10 mouse cellular contexts compared by ENCODE assay signal in genomic region chr1:73824406-73825184, GRCm38 (mm10).
A peak's percentile ranks its signal among the peaks of the same experiment; 100 is the strongest.
DNase-seq lines count a peak whose midpoint lies in the region; ATAC-seq lines count a peak whose summit lies in the region.
"Had no signal": no experiment of that assay in that cellular context is flagged by ENCODE, and none has a peak within 500 bp of the region (broad histone marks: within the 10 kb centered on the region; RNA-seq: fewer than 3 reads in every experiment).

No protein-coding gene starts in this region.

- no peaks in the 10 kb centered on the region for H3K9me3 ChIP-seq in forebrain, embryonic 14.5 days (replicated peaks; ENCODE audit: control insufficient read depth, low read length)
- H3K9me3 ChIP-seq in forebrain, embryonic 16.5 days (ENCODE audit: control insufficient read depth, low read length): no peaks in the 10 kb centered on the region
- no peaks in the 10 kb centered on the region for H3K9me3 ChIP-seq in lung, embryonic 15.5 days

- H3K36me3 ChIP-seq in forebrain, embryonic 14.5 days (ENCODE audit: control insufficient read depth, insufficient read depth, low read length): no peaks in the 10 kb centered on the region
- no peaks in the 10 kb centered on the region for H3K36me3 ChIP-seq in forebrain, embryonic 16.5 days (ENCODE audit: control insufficient read depth, insufficient read depth)
- no peaks in the 10 kb centered on the region for H3K36me3 ChIP-seq in lung, embryonic 15.5 days

- H3K9ac ChIP-seq in forebrain, embryonic 14.5 days (ENCODE audit: low read length): peak overlapping the region; percentile 13; the same call in 1 of the 2 replicates
- no peak overlapping the region for H3K9ac ChIP-seq in forebrain, embryonic 16.5 days (replicated peaks; ENCODE audit: low read depth, low read length)
- H3K9ac ChIP-seq in lung, embryonic 15.5 days: no peak overlapping the region
- H3K9ac ChIP-seq: liver, embryonic 14.5 days had no signal

- no peak for ATAC-seq in forebrain, embryonic 14.5 days
- no peak for ATAC-seq in forebrain, embryonic 16.5 days
- ATAC-seq in lung, embryonic 15.5 days (ENCODE audit: borderline replicate concordance, extremely low read depth, low FRiP score, low TSS enrichment): peak; percentile 39; the same call in 1 of the 2 replicates

- H3K4me1 ChIP-seq in forebrain, embryonic 14.5 days (ENCODE audit: control insufficient read depth, insufficient read depth, low read length): no peaks in the 10 kb centered on the region; the same call in 1 of the 2 replicates
- peaks cover 3% of the 10 kb centered on the region; the same call in 1 of the 2 replicates for H3K4me1 ChIP-seq in forebrain, embryonic 16.5 days (replicated peaks; ENCODE audit: control insufficient read depth, insufficient read depth, low read length)
- peaks cover 44% of the 10 kb centered on the region for H3K4me1 ChIP-seq in lung, embryonic 15.5 days

- no peak for DNase-seq in forebrain, embryonic 14.5 days (ENCODE audit: low spot score)
- DNase-seq in lung, postnatal 25 days (ENCODE audit: low spot score): no peak
- DNase-seq in embryo, embryonic 9.5 days (ENCODE audit: extremely low spot score): peak; percentile 15
- peak; percentile 12 to 36 for DNase-seq in spleen, postnatal 14 days (ENCODE audit: low spot score in 2 of 2)
- DNase-seq in left cerebral cortex, adult 9 months (ENCODE audit: low spot score in 2 of 2): no peak
- DNase-seq in right cerebral cortex, adult 18-20 months: no peak

- H3K4me3 ChIP-seq in forebrain, embryonic 14.5 days (ENCODE audit: low read depth, low read length): no peak overlapping the region
- H3K4me3 ChIP-seq in forebrain, embryonic 16.5 days (replicated peaks; ENCODE audit: low read length): no peak overlapping the region
- no peak overlapping the region for H3K4me3 ChIP-seq in lung, embryonic 15.5 days
- H3K4me3 ChIP-seq: heart, adult 2 months had no signal

- H3K27ac ChIP-seq in forebrain, embryonic 14.5 days (ENCODE audit: low read depth, low read length): no peak overlapping the region
- H3K27ac ChIP-seq in forebrain, embryonic 16.5 days (ENCODE audit: low read length): no peak overlapping the region
- H3K27ac ChIP-seq in lung, embryonic 15.5 days: no peak overlapping the region
- H3K27ac ChIP-seq: heart, adult 2 months; liver, embryonic 14.5 days had no signal

- no peaks in the 10 kb centered on the region for H3K27me3 ChIP-seq in forebrain, embryonic 14.5 days (replicated peaks; ENCODE audit: control insufficient read depth, insufficient read depth, low read length)
- no peaks in the 10 kb centered on the region for H3K27me3 ChIP-seq in forebrain, embryonic 16.5 days (replicated peaks; ENCODE audit: control insufficient read depth, insufficient read depth, low read length)
- H3K27me3 ChIP-seq in lung, embryonic 15.5 days: no peaks in the 10 kb centered on the region

- no peak overlapping the region for H3K4me2 ChIP-seq in forebrain, embryonic 14.5 days (ENCODE audit: low read length)
- H3K4me2 ChIP-seq in forebrain, embryonic 16.5 days (ENCODE audit: low read length): no peak overlapping the region
- H3K4me2 ChIP-seq in lung, embryonic 15.5 days: no peak overlapping the region

- WGBS in forebrain, embryonic 14.5 days: 68% methylated on average over 8 of the region's 8 CpGs
- 63% methylated on average over 8 of the region's 8 CpGs for WGBS in forebrain, embryonic 16.5 days
- WGBS in lung, embryonic 15.5 days: 56% methylated on average over 8 of the region's 8 CpGs

Comparison
In these comparisons a context has a peak if more than half of its experiments do, and no peak if none do; other contexts are left out.
1. DNase-seq: peak in embryo, embryonic 9.5 days (single experiment) and spleen, postnatal 14 days (2 of 2); none in forebrain, embryonic 14.5 days (single experiment), lung, postnatal 25 days (single experiment), left cerebral cortex, adult 9 months (0 of 2) and right cerebral cortex, adult 18-20 months (single experiment).